Mouse (Mus musculus) hindbrain, embryonic 14.5 days (tissue): ENCODE measurements around the gene Pde6h. TPM values are rescaled to one million over a fixed set of nuclear protein-coding genes. Genes with fewer than 3 reads are reported as not detected.

Source experiments
- ATAC-seq: fragments of 200-750 bp; cut with Nextera tagmentation; 2 replicates; pipeline ENCODE4 v1.8.0; 2017; ENCODE audit warnings: moderate number of reproducible peaks, mild to moderate bottlenecking, moderate TSS enrichment, moderate library complexity; ENCODE audit not compliant: low FRiP score
- DNase-seq: peaks from one replicate; pipeline ENCODE4 v3.0.0-alpha.2; 2015; ENCODE audit warnings: low spot score
- H3K27ac ChIP-seq: fragments of 300-500 bp; sonication (generic); 2 replicates; pipeline ENCODE4 v1.5.1; 2014; ENCODE audit warnings: mild to moderate bottlenecking, moderate library complexity
- H3K27me3 ChIP-seq: fragments of 300-500 bp; sonication (generic); 2 replicates; pipeline ENCODE4 v1.6.1; 2014; ENCODE audit warnings: mild to moderate bottlenecking, low read length, mixed read lengths; ENCODE audit not compliant: control insufficient read depth, insufficient read depth
- H3K36me3 ChIP-seq: fragments of 300-500 bp; sonication (generic); replicated peaks from 2 replicates; pipeline ENCODE4 v1.6.1; 2014; ENCODE audit not compliant: control insufficient read depth, insufficient read depth
- H3K4me1 ChIP-seq: fragments of 300-500 bp; sonication (generic); replicated peaks from 2 replicates; pipeline ENCODE4 v1.6.1; 2014; ENCODE audit warnings: antibody characterized with exemption, low read length, mixed read lengths; ENCODE audit not compliant: control insufficient read depth, insufficient read depth
- H3K4me2 ChIP-seq: fragments of 300-500 bp; sonication (generic); replicated peaks from 2 replicates; pipeline ENCODE4 v1.6.1; 2014; ENCODE audit warnings: mild to moderate bottlenecking, moderate library complexity
- H3K4me3 ChIP-seq: fragments of 300-500 bp; sonication (generic); replicated peaks from 2 replicates; pipeline ENCODE4 v1.5.1; 2014; ENCODE audit warnings: mild to moderate bottlenecking, low read length
- H3K9ac ChIP-seq: fragments of 300-500 bp; sonication (generic); 2 replicates; pipeline ENCODE4 v1.6.1; 2014
- H3K9me3 ChIP-seq: fragments of 300-500 bp; sonication (generic); 2 replicates; pipeline ENCODE4 v1.6.1; 2016; ENCODE audit warnings: low read length; ENCODE audit not compliant: control insufficient read depth
- WGBS: fragments of 180-500 bp; shearing (Covaris S2); extraction: QIAGEN DNeasy Blood & Tissue Kit; methylation state at CpG from one replicate; pipeline ENCODE4 v1.1.7; 2014; 5-methylcytosine and 5-hydroxymethylcytosine counted together
- polyA plus RNA-seq: library from polyadenylated mRNA; unstranded; fragments of >200 nt; fragmentation: Nextera tagmentation; extraction: Ambion mirVana; gene quantifications from 2 replicates; pipeline ENCODE4 v1.2.1, GENCODE M21; 2014

Gene Pde6h
- polyA plus RNA-seq, 1 experiment from 2014 or later, result 0.48 TPM

GRCm38 (mm10) chr6:136982581-136982980 is 58.9 kb downstream of the Pde6h start:
- H3K4me3 ChIP-seq, result no peak overlapping the region
- ATAC-seq (no peak), DNase-seq (no peak)
- 86% methylated on average over 6 of the region's 6 CpGs for WGBS
- H3K36me3 ChIP-seq, result no peaks in the 10 kb centered on the region
- no peaks in the 10 kb centered on the region for H3K27me3 ChIP-seq
- H3K4me2 ChIP-seq, result no peak overlapping the region
- no peaks in the 10 kb centered on the region for H3K9me3 ChIP-seq
- no peaks in the 10 kb centered on the region for H3K4me1 ChIP-seq
- no peak overlapping the region for H3K9ac ChIP-seq
- no peak overlapping the region for H3K27ac ChIP-seq

GRCm38 (mm10) chr6:136983201-136983600 is 59.6 kb downstream of the Pde6h start:
- no peak overlapping the region for H3K9ac ChIP-seq
- no peaks in the 10 kb centered on the region for H3K4me1 ChIP-seq
- DNase-seq, result no peak
- H3K27me3 ChIP-seq, result no peaks in the 10 kb centered on the region
- 66% methylated on average over 7 of the region's 7 CpGs for WGBS
- H3K27ac ChIP-seq, result no peak overlapping the region
- H3K9me3 ChIP-seq, result no peaks in the 10 kb centered on the region
- H3K4me3 ChIP-seq, result no peak overlapping the region
- H3K4me2 ChIP-seq, result no peak overlapping the region
- no peaks in the 10 kb centered on the region for H3K36me3 ChIP-seq
- ATAC-seq, result no peak

GRCm38 (mm10) chr6:136986019-136986418 is 62.4 kb downstream of the Pde6h start:
- WGBS, result 59% methylated on average over 13 of the region's 13 CpGs
- H3K27me3 ChIP-seq, result no peaks in the 10 kb centered on the region
- no peak overlapping the region for H3K4me3 ChIP-seq
- no peaks in the 10 kb centered on the region for H3K9me3 ChIP-seq
- no peak overlapping the region for H3K27ac ChIP-seq
- H3K4me1 ChIP-seq, result no peaks in the 10 kb centered on the region
- H3K4me2 ChIP-seq, result no peak overlapping the region
- no peak for ATAC-seq
- H3K36me3 ChIP-seq, result no peaks in the 10 kb centered on the region
- no peak overlapping the region for H3K9ac ChIP-seq
- DNase-seq, result no peak

DNA sequence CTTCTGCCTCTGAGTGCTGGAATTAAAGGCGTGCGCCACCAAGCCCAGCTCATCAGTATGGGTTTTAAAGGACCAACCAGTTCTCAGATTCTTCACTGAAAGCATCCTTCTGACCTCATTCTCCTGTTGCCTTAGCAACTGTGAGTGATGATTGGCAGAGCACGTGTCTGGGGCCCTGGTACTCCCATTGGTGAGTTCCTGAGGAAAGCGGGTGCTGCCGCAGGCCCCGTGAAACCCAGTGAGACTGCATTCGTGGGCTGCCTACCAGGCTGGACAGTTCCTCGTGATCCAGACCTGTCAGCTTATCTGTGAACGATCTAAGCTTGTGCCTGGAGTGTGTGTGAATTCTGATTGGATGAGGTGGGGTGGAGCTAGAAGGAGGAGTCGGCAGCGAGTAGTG is 63.1 kb downstream of the Pde6h start:
- Histone ChIP-seq H3K9me3 (no peaks in the 10 kb centered on the region), H3K27me3 (no peaks in the 10 kb centered on the region), H3K36me3 (no peaks in the 10 kb centered on the region), H3K9ac (no peak overlapping the region), H3K4me3 (no peak overlapping the region), H3K27ac (no peak overlapping the region), H3K4me1 (no peaks in the 10 kb centered on the region), H3K4me2 (no peak overlapping the region)
- DNase-seq, result no peak
- no peak for ATAC-seq
- 60% methylated on average over 11 of the region's 11 CpGs for WGBS

- no peaks in the 10 kb centered on the region for H3K36me3 ChIP-seq
- WGBS, result 90% methylated on average over 7 of the region's 7 CpGs
- no peaks in the 10 kb centered on the region for H3K9me3 ChIP-seq
- H3K4me3 ChIP-seq, result no peak overlapping the region
- no peak overlapping the region for H3K9ac ChIP-seq
- H3K4me1 ChIP-seq, result no peaks in the 10 kb centered on the region
- DNase-seq (no peak), ATAC-seq (no peak)
- H3K4me2 ChIP-seq, result no peak overlapping the region
- H3K27ac ChIP-seq, result no peak overlapping the region
- no peaks in the 10 kb centered on the region for H3K27me3 ChIP-seq
Observed at GRCm38 (mm10) chr6:136988536-136989060, 65.0 kb downstream of the Pde6h start.

GRCm38 (mm10) chr6:136989824-136990497 is 66.3 kb downstream of the Pde6h start:
- Histone ChIP-seq H3K27ac (no peak overlapping the region), H3K4me1 (no peaks in the 10 kb centered on the region), H3K36me3 (no peaks in the 10 kb centered on the region), H3K4me3 (no peak overlapping the region), H3K9me3 (no peaks in the 10 kb centered on the region), H3K9ac (no peak overlapping the region), H3K27me3 (no peaks in the 10 kb centered on the region), H3K4me2 (no peak overlapping the region)
- DNase-seq (no peak), ATAC-seq (0 out of 2 replicates have a peak, but pooled peaks have one; percentile 16)
- 32% methylated on average over 11 of the region's 11 CpGs for WGBS

DNA sequence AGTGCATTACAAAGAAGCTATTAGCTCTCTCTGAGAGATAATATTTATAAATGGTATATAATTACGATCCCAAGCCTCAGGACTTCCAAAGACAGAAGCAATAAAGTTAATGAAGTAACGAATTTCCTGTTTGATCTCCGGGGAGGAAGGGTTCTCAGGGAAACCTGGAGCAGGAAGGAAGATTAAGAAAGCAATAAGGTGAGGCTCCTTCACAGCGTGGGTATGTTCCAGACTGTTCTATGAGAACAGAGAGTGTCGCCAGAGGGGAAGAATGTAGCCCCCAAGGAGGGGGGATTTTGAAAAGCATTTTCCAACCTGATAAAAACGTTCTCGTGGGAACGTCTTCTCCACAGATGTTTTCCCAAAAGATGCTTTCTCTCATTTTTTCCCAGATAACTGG is 66.9 kb downstream of the Pde6h start:
- Histone ChIP-seq H3K4me2 (no peak overlapping the region), H3K9me3 (no peaks in the 10 kb centered on the region), H3K9ac (no peak overlapping the region), H3K36me3 (no peaks in the 10 kb centered on the region), H3K4me3 (no peak overlapping the region), H3K27me3 (no peaks in the 10 kb centered on the region), H3K27ac (no peak overlapping the region), H3K4me1 (no peaks in the 10 kb centered on the region)
- ATAC-seq (no peak), DNase-seq (no peak)
- WGBS, result 66% methylated on average over 8 of the region's 8 CpGs

GRCm38 (mm10) chr6:136993574-136993973 is 69.9 kb downstream of the Pde6h start:
- no peaks in the 10 kb centered on the region for H3K4me1 ChIP-seq
- no peak overlapping the region for H3K9ac ChIP-seq
- H3K27ac ChIP-seq, result no peak overlapping the region
- WGBS, result 86% methylated on average over 4 of the region's 4 CpGs
- no peak for DNase-seq
- H3K4me2 ChIP-seq, result no peak overlapping the region
- H3K36me3 ChIP-seq, result no peaks in the 10 kb centered on the region
- no peaks in the 10 kb centered on the region for H3K27me3 ChIP-seq
- no peaks in the 10 kb centered on the region for H3K9me3 ChIP-seq
- no peak for ATAC-seq
- no peak overlapping the region for H3K4me3 ChIP-seq

DNA sequence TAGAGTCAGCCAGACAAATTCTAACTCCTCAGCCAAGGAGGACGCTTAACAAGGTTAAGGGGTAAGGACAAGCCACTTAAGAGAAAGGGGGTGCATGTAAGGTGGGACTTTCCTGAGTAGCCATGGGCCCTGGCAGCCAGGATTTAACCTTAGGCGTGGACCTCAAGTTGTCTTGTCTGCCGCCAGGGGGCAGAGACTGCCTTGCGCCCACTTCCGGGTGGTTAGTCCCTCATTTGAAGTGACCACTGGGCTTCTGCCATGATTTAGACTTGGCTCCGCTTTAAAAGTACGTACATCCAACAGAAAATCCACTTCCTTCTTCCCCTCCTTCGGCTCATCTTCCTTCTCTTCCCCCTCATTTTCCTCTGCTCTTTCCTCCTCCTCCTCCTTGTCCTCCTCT is 71.9 kb downstream of the Pde6h start:
- Histone ChIP-seq H3K4me1 (no peaks in the 10 kb centered on the region), H3K27me3 (no peaks in the 10 kb centered on the region), H3K4me2 (no peak overlapping the region), H3K27ac (no peak overlapping the region), H3K36me3 (no peaks in the 10 kb centered on the region), H3K9me3 (no peaks in the 10 kb centered on the region), H3K9ac (no peak overlapping the region), H3K4me3 (no peak overlapping the region)
- ATAC-seq (no peak), DNase-seq (no peak)
- WGBS, result 75% methylated on average over 8 of the region's 8 CpGs

GRCm38 (mm10) chr6:136996336-136996735 is 72.7 kb downstream of the Pde6h start:
- 71% methylated on average over 5 of the region's 5 CpGs for WGBS
- Histone ChIP-seq H3K9me3 (no peaks in the 10 kb centered on the region), H3K27ac (no peak overlapping the region), H3K9ac (no peak overlapping the region), H3K4me1 (no peaks in the 10 kb centered on the region), H3K4me2 (no peak overlapping the region), H3K27me3 (no peaks in the 10 kb centered on the region), H3K36me3 (no peaks in the 10 kb centered on the region), H3K4me3 (no peak overlapping the region)
- no peak for ATAC-seq
- no peak for DNase-seq
